Mouse (Mus musculus): ENCODE results near the gene S100a14.

S100a14 gene

DNA sequence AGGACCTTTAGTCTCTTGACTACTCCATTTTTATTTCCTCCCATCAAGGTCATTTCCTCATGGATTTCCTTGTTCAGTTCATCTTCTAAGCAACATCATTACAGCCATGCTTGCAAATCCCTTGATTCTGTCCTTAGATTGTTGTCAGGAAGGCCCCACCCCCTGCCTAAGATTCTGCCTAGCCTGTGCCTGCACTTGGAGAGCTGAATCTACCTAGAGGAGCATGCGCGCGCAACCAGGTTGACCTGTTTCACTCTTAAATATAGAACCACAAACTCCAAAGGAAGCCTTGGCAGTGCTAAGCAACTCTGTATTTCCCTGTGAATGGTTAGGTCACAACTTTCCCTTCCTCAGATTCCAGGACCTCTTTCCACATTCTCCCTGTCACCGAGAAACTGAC is 8.9 kb upstream of the S100a14 start:
- CTCF ChIA-PET, result no interaction called here

DNA sequence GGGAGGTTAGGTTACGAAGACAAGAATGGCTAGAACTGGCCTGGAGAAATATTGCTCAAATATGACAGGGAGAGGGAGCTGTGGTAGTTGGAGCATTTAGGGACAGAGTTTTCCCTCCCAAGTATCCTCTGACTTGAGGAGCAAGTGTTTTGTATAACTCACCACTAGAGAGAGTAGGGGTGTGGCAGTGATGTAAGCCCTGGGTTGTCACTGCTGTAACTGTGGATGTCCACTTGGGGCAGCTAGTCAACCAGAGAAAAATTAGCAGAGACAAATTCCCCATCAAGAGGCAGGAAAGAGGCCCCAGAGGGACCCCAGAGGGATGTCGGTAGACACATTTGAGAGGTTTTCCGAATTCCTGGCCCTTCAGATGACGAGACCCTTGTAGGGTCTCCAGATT is 1.2 kb upstream of the S100a14 start:
- CTCF ChIA-PET, result interaction anchor here (0.6 kb wide), 1 partner anchor 121 kb away, joined by 3 read pairs; no protein-coding TSS in a partner anchor

DNA sequence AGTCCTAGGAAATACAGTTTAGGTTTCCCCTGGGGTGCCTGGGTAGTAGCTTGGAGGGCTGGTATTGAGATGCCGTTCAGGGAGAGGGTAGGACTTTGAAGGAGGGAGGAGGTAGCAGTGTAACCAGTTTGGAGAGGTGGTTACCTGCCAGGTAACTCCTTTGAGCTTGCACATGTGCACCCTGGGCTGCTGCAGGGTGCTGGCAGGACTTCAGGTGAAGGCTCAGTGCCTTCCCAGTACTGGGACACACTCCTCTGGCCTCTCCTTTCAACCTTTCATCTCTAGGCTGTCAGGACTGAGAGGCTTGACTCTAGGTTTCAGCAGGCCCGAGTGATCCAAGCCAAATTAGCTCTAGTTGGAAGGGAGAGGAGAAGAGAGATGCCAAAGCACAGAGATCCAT is 580 bp upstream of the S100a14 start:
- CTCF ChIA-PET, result no interaction called here

DNA sequence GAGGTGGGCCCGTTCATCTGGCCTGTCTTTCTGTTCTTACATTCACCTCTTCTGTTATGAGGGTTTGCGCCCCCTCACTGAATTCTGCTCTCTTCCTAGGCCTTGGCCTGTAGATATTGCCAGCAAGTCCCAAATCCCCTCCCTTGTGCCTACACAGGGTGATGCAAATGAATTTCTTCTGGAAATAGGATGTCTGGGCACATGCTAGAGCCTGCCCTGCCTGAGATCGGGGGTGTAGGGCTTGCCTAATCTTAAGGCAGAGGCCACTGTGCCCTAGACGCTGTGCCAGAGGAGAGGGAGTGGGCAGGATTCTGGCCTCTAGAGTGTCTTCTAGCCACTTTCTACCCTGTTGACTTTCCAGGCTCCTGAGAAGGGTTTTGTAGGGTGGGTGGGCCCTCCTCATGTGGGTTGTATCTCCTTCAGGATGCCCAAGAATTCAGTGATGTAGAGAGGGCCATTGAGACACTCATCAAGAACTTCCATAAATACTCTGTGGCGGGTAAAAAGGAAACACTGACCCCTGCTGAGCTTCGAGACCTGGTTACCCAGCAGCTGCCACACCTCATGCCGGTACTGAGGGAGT is 726 bp downstream of the S100a14 start:
- CTCF ChIA-PET, result no interaction called here

DNA sequence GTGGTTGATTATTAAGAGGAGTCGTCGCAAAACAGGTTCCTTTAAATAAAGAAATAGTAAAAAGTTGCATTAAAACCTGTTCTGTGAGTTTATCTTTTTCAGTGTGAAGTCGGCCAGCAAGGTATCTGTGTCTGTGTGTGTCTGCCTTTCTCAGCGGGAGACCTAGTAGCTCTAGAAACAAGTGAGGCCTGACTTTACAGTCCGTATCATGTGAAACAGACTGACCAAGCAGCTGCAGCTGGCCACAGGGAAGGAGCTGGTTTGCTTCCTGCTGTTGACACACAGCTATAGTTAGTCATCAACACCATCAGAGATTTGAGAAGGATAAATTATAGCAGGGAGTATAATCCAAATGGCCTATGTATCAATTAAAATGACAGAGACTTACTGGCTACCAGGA is 5.1 kb downstream of the S100a14 start:
- CTCF ChIA-PET, result no interaction called here

DNA sequence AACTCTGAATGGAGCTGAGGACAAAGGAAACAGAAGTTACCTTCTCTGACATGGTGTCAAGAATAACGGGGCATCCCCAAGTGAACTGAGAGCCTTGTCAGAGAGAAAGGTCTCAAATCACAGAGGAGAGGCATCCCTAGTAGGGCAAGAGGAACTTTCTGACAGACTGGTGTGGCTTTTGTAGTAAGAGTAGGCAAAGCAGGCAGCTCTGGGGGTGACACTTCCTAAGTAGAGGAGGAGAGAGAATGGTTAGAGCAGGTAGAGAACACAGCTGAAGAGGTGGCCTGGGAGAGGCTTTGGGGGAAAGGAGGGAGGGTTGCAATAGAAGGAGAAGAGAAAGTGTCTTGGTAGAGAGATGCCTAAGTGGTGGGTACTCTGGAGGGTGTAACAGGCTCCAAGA is 8.8 kb downstream of the S100a14 start:
- CTCF ChIA-PET, result no interaction called here

DNA sequence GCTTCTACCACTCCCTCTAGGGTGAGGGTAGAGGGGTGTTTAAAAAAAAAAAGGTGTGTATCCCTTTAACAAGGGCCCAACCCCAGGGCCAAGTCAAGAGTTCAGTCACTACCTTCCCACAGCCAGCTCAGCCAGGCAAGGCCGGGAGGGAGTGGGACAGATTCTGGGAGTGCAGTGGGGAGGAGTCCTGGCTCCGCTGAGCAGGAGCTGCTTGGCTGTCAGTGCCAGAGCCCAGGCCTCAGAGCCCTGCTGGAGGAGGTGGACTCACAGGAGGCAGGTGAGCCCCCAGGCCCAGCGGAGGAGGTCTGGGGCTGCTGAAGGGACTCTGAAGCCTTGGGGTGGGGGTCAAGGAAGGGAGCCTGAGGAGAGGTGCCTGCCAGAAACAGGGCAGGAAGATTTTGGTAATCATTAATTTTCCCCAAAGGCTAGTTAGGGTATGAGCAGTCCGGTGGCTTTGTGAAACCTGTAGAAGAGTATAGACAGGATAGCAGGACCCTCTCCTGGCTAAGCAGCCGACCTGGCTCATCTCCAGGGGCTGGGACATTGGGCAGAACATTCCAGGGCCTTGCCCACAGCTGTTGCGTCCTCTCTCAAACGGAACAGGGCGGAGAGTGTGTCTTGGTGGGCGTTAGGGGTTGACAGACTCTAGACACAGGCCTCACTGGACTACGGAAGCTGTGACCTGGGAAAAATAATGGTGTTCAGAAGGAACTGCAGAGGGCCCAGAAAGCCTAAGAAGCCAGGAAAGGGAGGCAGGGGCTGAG is 10.7 kb downstream of the S100a14 start, which contains the start of gene S100a16:
Gene S100a16, plus strand, starts transcription at position 114 of the 764 bp plus-strand sequence.
- CTCF ChIA-PET, result interaction anchor here (0.6 kb wide), 1 partner anchor 22 kb away, joined by 5 read pairs; no protein-coding TSS in a partner anchor

DNA sequence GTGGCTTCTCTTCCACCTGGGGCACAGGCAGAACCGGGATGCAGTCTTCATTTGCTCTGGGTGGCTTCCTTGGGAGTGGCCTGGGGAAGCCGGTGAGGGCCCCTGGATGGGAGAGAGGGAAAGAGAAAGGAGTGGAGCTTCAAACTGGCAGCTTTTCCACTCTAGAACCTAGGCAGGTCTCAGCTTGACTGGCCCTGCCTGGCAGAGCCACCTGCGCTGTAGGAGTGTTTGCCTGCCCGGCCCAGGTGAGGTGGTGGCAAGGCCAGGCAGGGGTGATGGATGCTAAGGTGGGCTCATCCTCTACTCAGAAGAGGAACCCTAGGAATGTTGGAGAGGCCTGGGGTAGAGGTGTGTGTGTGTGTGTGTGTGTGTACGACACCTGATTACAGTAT is 11.2 kb downstream of the S100a14 start:
- CTCF ChIA-PET, result no interaction called here

DNA sequence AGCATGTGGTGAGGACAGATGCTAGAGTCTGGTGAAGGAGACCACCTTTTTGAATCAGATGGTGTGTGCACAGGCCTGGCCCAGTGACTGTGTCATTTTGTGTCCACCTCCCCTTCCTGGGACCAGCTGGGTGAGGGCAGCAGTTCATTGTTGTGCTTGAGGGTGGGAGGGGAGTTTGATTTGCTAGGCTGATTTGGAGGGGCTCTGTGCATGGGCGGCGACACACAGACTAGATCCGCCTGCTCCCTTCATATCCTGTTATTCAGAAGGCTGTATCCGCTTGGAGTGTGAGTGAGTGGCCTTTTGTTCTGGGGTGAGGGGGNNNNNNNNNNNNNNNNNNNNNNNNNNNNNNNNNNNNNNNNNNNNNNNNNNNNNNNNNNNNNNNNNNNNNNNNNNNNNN is 14.2 kb downstream of the S100a14 start:
- CTCF ChIA-PET, result no interaction called here

DNA sequence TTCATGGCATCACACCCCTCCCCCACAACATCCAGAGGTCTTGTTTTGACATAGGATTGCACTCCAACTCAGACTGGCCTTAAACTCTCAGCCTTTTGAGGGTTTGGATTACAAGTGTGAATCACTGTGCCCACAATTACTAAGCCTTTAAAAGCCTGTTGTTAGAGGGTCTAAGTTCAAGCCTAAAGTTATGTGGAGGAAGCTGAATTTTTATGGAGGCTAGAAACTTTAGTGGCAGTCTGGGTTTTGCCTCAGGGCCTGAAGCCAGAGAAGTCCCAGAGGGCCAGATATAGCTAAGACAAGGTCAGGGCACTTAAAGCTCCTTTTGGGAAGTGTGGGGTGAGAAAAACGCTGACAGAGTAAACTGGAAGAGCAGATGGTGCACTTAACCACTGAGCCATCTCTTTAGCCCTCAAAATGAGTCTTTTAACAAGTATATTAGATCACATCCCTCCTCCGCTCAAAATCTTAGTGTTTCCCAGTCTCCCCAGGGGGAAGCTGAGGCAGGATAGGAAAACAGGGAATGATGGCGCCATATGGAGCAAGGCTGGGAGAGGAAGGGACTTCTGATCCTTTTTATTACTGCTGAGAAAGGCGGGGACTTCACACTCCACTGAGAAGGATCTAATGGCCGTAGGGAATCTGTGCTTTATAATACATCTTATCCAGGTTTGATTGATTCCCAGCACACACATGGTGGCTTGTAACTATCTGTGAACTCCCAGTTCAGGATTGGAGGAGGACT is 23.2 kb downstream of the S100a14 start:
- CTCF ChIA-PET, result no interaction called here

DNA sequence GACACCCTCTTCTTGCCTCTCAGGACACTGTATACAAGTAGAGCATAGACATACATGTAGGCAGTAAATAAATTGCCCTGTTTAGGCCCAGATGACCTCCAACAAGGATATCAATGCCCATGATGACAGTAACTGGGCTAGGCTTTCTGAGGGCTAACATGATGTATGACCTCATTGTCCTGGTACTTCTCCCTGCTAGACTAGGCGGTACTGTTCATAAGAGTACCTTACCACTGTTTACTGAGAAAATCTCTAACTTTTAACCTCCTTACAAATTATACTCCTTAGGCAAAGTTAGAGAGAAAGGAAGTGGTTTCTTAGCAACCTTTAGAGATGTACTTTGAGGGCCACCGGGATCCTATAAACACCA is 23.8 kb downstream of the S100a14 start:
- CTCF ChIA-PET, result no interaction called here

DNA sequence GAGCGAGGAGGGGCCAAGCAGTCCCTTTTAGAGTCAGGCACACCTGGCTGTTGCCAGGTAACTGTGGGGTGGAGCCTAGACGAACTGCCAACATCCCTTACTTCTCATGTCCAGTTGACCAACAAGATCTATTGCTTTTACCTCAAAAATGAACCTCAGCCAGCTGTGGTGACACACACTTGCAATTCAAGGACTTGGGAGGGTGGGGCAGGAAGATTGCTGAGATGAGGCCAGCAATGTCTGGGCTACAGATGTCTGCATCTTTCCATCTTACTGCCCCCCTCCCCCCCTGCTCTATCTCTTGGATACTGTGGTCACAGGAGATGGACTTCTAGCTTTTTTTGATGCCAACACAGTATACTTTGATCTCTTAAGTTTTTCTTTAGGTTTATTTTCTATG is 25.6 kb downstream of the S100a14 start:
- CTCF ChIA-PET, result no interaction called here

DNA sequence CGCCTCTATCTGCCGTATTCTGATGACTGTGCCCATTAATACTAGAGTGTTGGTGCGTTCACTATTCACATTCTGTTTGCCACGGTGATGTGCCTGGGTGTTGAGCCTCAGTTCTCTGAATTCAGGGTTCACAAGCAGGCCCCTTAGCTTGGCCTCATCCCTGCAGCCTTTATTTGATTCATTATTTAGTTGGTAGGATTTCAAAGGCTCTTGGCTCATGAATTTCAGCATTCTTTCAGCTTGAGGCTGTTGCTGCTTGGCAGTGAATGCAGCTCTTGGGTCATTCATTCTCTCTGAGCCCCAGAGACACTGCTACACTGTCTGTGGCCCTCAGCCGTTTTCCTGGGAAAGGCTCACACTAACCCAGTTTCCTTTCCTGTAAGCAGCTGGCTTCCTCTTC is 29.3 kb downstream of the S100a14 start:
- CTCF ChIA-PET, result no interaction called here

DNA sequence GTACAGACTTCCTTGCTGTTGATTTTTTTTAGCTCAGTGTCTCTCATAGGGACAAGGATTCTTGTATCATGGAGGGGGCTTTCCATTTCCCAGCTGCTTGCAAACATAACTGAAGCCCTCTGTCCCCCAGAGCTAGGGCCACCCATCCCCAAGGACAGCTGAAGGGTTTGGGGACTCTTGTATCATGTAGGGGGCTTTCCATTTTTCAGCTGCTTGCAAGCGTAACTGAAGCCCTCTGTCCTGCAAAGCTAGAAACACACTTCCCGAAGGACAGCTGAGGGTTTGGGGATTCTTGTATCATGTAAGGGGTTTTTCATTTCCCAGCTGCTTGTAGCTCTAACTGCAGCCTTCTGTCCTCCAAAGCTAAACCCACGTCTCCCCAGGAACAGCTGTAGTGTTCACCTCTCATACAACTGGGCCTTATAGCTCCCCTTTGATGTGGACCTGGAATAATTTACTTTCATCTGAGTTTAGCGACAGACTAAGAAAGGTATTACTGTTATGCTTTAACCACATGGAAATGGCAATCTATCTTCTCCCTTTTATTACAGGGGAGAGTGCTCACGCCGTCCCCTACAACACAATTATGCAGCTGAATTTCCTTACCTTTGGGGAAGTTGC is 33.5 kb downstream of the S100a14 start, which contains the start of gene S100a3:
Gene S100a3, plus strand, starts transcription at position 571 of the 621 bp plus-strand sequence.
- CTCF ChIA-PET, result interaction anchor here (0.5 to 0.7 kb wide), 2 partner anchors 23 to 107 kb away, joined by 3 to 5 read pairs; partner anchors contain the start of gene S100a16

DNA sequence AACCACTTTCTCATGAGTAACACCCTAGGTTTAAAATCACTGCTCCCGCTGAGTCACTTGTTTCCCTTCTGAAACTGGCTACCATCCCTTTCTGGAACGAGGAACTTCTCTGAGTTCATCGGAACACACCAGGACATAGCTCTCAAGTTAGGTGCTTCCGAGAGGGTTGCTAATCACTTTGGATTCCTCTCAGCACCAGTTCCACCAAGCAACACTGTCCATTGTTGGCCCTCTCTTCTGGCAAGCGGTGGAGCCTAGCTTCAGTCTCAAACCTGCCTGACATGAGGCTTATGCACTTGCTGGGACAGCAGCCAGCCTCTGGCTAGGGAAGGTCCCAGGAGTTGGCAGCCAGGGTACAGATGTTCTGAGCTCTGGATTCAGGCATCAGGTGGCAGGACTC is 48.0 kb downstream of the S100a14 start:
- CTCF ChIA-PET, result no interaction called here

DNA sequence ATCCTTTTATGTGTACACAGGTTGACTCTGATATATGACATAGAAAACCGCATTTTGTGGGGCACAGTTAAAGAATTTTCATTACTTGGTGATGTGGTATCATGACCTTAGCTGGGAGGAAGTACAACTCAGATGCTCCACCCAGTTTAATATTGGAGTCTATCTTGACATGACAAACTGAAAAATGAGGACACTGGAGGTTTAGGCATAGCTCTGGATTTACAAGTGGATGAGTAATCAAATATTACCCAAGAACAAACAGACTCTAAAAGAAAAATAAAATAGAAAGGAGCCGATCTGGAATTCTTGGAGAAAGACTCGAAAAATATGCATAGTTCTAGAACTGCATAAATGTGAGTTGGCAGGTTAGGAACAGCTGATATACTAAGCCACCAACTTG is 48.7 kb downstream of the S100a14 start:
- CTCF ChIA-PET, result no interaction called here

DNA sequence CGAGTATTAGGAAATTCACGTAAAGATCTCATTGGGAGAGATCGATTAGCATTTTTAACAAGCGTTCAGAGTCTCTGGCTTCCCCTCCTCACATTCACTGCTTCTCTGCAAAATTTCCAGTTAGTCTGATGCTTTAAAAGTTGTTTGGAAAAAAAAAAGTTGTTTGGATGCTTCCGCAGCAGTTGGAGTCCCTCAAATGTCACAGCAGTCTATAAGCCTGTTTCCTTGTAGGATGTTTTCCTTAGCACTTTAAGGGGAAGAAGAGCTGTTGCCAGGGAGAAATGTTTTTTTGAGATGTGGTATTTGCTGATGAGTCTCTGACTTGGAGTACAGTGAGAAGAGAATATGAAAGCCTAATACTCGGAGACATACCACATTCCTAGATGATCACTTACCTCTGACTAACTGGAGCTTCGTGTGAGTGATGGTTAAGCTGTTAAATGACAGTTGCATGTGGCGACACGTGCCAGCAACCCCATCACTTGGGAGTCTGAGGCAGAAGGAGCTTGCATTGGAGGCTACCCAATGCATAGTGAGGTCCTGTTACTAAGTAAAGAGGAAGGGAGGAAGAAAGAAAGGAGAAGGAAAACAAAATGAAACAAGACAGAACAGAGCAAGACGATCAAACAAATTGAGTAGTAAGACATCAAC is 49.8 kb downstream of the S100a14 start:
- CTCF ChIA-PET, result no interaction called here

Data from spleen, embryonic (tissue).